Mouse (Mus musculus) liver, embryonic 15.5 days (tissue): ENCODE measurements around the gene Iqcg. TPM values are rescaled to one million over a fixed set of nuclear protein-coding genes. Genes with fewer than 3 reads are reported as not detected.
A peak's percentile ranks its signal among the peaks of the same experiment; 100 is the strongest.

Experiments
- ATAC-seq: fragments of 200-750 bp; cut with Nextera tagmentation; 2 replicates; pipeline ENCODE4 v1.8.0; 2017; ENCODE audit warnings: moderate number of reproducible peaks, mild to moderate bottlenecking, moderate library complexity; ENCODE audit not compliant: insufficient read depth
- H3K27ac ChIP-seq: fragments of 300-500 bp; sonication (generic); replicated peaks from 2 replicates; pipeline ENCODE4 v1.5.1; 2015; ENCODE audit warnings: mild to moderate bottlenecking, inconsistent platforms
- H3K27me3 ChIP-seq: fragments of 300-500 bp; sonication (generic); 2 replicates; pipeline ENCODE4 v1.6.1; 2015; ENCODE audit warnings: mild to moderate bottlenecking, inconsistent platforms
- H3K36me3 ChIP-seq: fragments of 300-500 bp; sonication (generic); replicated peaks from 2 replicates; pipeline ENCODE4 v1.6.1; 2015; ENCODE audit warnings: moderate library complexity, mild to moderate bottlenecking, inconsistent platforms
- H3K4me1 ChIP-seq: fragments of 300-500 bp; sonication (generic); replicated peaks from 2 replicates; pipeline ENCODE4 v1.6.1; 2015; ENCODE audit warnings: inconsistent platforms
- H3K4me2 ChIP-seq: fragments of 300-500 bp; sonication (generic); 2 replicates; pipeline ENCODE4 v1.6.1; 2015; ENCODE audit warnings: moderate library complexity, mild to moderate bottlenecking, inconsistent platforms
- H3K4me3 ChIP-seq: fragments of 300-500 bp; sonication (generic); replicated peaks from 2 replicates; pipeline ENCODE4 v1.5.1; 2015; ENCODE audit warnings: mild to moderate bottlenecking, inconsistent platforms
- H3K9ac ChIP-seq: fragments of 300-500 bp; sonication (generic); 2 replicates; pipeline ENCODE4 v1.6.1; 2015; ENCODE audit warnings: moderate library complexity, mild to moderate bottlenecking, inconsistent platforms
- H3K9me3 ChIP-seq: fragments of 300-500 bp; sonication (generic); replicated peaks from 2 replicates; pipeline ENCODE4 v1.6.1; 2016; ENCODE audit warnings: inconsistent platforms
- WGBS: fragments of 180-500 bp; shearing (Covaris S2); methylation state at CpG from one replicate; pipeline ENCODE4 v1.1.7; 2015; ENCODE audit warnings: mixed read lengths; ENCODE audit not compliant: insufficient replicate concordance; 5-methylcytosine and 5-hydroxymethylcytosine counted together
- microRNA counts: library from miRNA; unstranded; fragments of <30 nt; microRNA quantifications from one replicate; lab custom pipeline; 2016
- microRNA-seq: library from miRNA; unstranded; fragments of <30 nt; microRNA quantifications from one replicate; pipeline ENCODE4, GENCODE M21; 2016
- polyA plus RNA-seq: library from polyadenylated mRNA; unstranded; fragments of >200 nt; fragmentation: Nextera tagmentation; extraction: Ambion mirVana; gene quantifications from 2 replicates; pipeline ENCODE4 v1.2.1, GENCODE M21; 2015

The Iqcg gene
- polyA plus RNA-seq, 1 experiment from 2014 or later: 0.73 TPM

DNA sequence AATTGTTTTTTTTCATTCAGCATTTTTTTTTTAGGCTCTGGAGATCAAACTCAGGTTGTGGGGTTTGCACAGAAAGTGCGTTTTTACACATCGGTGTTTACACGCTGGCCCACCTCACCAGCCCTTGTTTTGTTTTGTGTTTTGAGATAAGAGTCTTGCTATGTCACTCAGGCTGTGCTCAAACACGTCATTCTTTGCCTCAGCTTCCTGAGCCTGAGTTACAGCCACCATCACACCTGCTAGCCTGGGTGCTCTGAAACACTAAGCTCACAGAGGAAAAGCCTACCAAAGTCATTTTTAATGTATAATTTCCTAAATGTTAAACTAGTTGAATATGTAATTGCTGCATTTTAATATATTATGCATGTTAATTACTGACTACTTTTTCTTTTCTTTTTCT is 74.6 kb downstream of the Iqcg start:
- Histone ChIP-seq H3K27me3 (no peaks in the 10 kb centered on the region), H3K27ac (no peak overlapping the region), H3K36me3 (peaks cover 31% of the 10 kb centered on the region), H3K4me1 (no peaks in the 10 kb centered on the region), H3K9me3 (no peaks in the 10 kb centered on the region), H3K4me3 (no peak overlapping the region), H3K9ac (no peak overlapping the region), H3K4me2 (no peak overlapping the region)
- WGBS: 48% methylated on average over 4 of the region's 4 CpGs
- ATAC-seq: no peak

DNA sequence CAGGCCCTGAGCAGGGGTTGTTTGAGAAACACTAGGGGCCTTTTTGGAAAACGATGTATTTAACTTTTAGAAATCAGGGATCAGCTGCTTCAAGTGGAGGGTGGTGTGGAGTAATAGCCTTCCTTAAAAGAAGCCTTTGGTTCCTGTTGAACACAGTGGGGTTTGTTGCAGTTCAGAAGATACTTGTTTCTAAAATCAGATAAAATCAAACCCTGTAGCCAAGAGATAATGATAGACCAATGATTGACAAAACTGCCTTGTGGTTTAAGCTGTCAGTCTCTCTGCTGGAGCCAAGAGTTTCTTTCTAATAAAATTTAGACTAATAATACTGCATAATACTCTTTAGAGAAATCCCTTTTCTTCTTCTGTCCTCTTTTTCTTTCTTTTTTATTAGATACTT is 75.8 kb downstream of the Iqcg start:
- no peak overlapping the region for H3K27ac ChIP-seq
- WGBS: 65% methylated on average over 1 of the region's 1 CpGs

DNA sequence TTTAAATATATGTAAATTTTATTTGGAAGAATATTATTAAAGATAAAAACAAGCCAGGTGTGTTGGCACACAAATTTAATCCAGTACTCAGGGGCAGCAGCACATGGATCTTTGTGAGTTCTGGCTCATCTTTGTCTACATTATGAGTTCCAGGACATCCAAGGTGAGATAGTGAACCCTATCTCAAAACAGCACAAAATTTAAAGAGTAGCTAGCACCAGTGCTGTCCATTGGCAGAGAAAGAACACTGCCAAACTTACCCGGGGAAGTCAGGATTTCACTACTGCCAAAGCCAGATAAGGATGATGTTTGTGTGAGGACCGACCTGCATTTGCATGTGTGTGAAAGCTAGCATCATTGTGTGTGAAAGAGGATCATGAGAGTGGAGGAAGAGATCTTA is 83.0 kb downstream of the Iqcg start:
- no peak overlapping the region for H3K27ac ChIP-seq
- no peak overlapping the region for H3K4me3 ChIP-seq
- no peak overlapping the region for H3K4me2 ChIP-seq
- 20% methylated on average over 2 of the region's 2 CpGs for WGBS
- no peak for ATAC-seq
- H3K9ac ChIP-seq: no peak overlapping the region
- H3K36me3 ChIP-seq: peaks cover 18% of the 10 kb centered on the region
- no peaks in the 10 kb centered on the region for H3K27me3 ChIP-seq
- H3K4me1 ChIP-seq: peaks cover 11% of the 10 kb centered on the region
- no peaks in the 10 kb centered on the region for H3K9me3 ChIP-seq

More for the DNA sequence above, 75.8 kb downstream of the Iqcg start:
- no peak for ATAC-seq
- Histone ChIP-seq H3K4me2 (no peak overlapping the region), H3K27me3 (no peaks in the 10 kb centered on the region), H3K9ac (no peak overlapping the region), H3K4me1 (no peaks in the 10 kb centered on the region), H3K36me3 (peaks cover 32% of the 10 kb centered on the region), H3K9me3 (no peaks in the 10 kb centered on the region), H3K4me3 (no peak overlapping the region)

DNA sequence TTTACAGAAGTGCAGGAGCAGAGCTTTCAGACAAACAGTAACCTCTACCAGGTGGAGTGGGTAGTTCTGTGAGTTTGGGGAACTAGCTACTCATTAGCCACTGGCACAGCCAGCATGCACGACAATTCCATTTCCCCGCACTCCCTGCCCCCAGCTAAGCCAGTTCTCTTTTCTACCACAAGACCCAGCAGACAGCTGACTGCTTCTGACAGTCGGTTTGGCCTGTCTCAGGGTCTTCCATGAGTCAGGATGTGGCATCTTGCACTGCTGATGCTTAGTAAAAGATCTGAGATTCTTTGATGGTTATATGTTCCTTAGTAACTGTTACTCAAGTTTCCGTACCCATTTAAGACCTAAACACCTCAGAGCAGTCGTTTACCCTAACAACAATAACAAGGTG is 83.5 kb downstream of the Iqcg start:
- no peak overlapping the region for H3K27ac ChIP-seq
- 42% methylated on average over 5 of the region's 5 CpGs for WGBS

More for the DNA sequence above, 83.5 kb downstream of the Iqcg start:
- Histone ChIP-seq H3K4me1 (peaks cover 11% of the 10 kb centered on the region), H3K27me3 (no peaks in the 10 kb centered on the region), H3K4me3 (no peak overlapping the region), H3K36me3 (peaks cover 18% of the 10 kb centered on the region), H3K4me2 (no peak overlapping the region), H3K9me3 (no peaks in the 10 kb centered on the region), H3K9ac (no peak overlapping the region)
- no peak for ATAC-seq

MicroRNAs within 50 kb of the gene (microRNA counts, 519-probe panel; counts per million panel counts)
- microRNA mmu-miR-1947 (lab: Ali Mortazavi, UCI): not detected

Small RNA genes lying within 50 kb of the gene (microRNA-seq; reads per million reads assigned to microRNA genes)
- gene Gm22231 (not detected), gene Mir1947 (6.1 reads per million, percentile 20 among the genes with 10 or more reads in this experiment)

Other genes starting within 250 kb of the Iqcg start
- 0.18 TPM in 1 of 2 replicates, not detected in the other for gene Smbd1, start 245.7 kb downstream of the Iqcg start, polyA plus RNA-seq
- 21.0 and 26.8 TPM in 2 replicates for gene Fyttd1, start 178.7 kb downstream of the Iqcg start, polyA plus RNA-seq
- gene Rubcn, start 178.5 kb downstream of the Iqcg start, polyA plus RNA-seq: 5.0 and 5.8 TPM in 2 replicates
- gene Lrch3, start 142.1 kb downstream of the Iqcg start, polyA plus RNA-seq: 5.7 and 6.2 TPM in 2 replicates
- 445 and 520 TPM in 2 replicates for gene Rpl35a, start 235 bp upstream of the Iqcg start, polyA plus RNA-seq
- 0.63 and 0.77 TPM in 2 replicates for gene Lmln, start 6.3 kb upstream of the Iqcg start, polyA plus RNA-seq
- gene Osbpl11, start 128.9 kb upstream of the Iqcg start, polyA plus RNA-seq: 5.6 and 5.7 TPM in 2 replicates
- gene Snx4, start 195.2 kb upstream of the Iqcg start, polyA plus RNA-seq: 21.8 and 22.5 TPM in 2 replicates